Mouse (Mus musculus) limb, embryonic 11.5 days (tissue): ENCODE measurements around the gene Cyp4f17. TPM values are rescaled to one million over a fixed set of nuclear protein-coding genes. Genes with fewer than 3 reads are reported as not detected.
"Not testable (repeated sequence)": the region's sequence is repeated elsewhere in the genome, so short reads cannot be mapped to it uniquely, and the experiment has no call there.

Source experiments
- ATAC-seq: fragments of 200-750 bp; cut with Nextera tagmentation; 2 replicates; pipeline ENCODE4 v1.8.0; 2017; ENCODE audit warnings: low read depth; ENCODE audit not compliant: insufficient number of reproducible peaks, low FRiP score, low TSS enrichment
- DNase-seq: peaks from one replicate; pipeline ENCODE4 v3.0.0-alpha.2; 2015; ENCODE audit warnings: low spot score
- H3K27ac ChIP-seq: fragments of 300-500 bp; sonication (generic); replicated peaks from 2 replicates; pipeline ENCODE4 v1.5.1; 2014; ENCODE audit warnings: low read depth, mild to moderate bottlenecking, low read length
- H3K27me3 ChIP-seq: fragments of 300-500 bp; sonication (generic); 2 replicates; pipeline ENCODE4 v1.6.1; 2014; ENCODE audit warnings: mild to moderate bottlenecking, low read length, mixed read lengths; ENCODE audit not compliant: control insufficient read depth, insufficient read depth
- H3K36me3 ChIP-seq: fragments of 300-500 bp; sonication (generic); 2 replicates; pipeline ENCODE4 v1.6.1; 2014; ENCODE audit warnings: mild to moderate bottlenecking, low read length, moderate library complexity, mixed read lengths; ENCODE audit not compliant: control insufficient read depth, insufficient read depth
- H3K4me1 ChIP-seq: fragments of 300-500 bp; sonication (generic); 2 replicates; pipeline ENCODE4 v1.6.1; 2014; ENCODE audit warnings: low read length, mixed read lengths; ENCODE audit not compliant: control insufficient read depth, insufficient read depth
- H3K4me2 ChIP-seq: fragments of 300-500 bp; sonication (generic); 2 replicates; pipeline ENCODE4 v1.6.1; 2014; ENCODE audit warnings: low read depth, mild to moderate bottlenecking, moderate library complexity; ENCODE audit not compliant: severe bottlenecking
- H3K4me3 ChIP-seq: fragments of 300-500 bp; sonication (generic); 2 replicates; pipeline ENCODE4 v1.5.1; 2014; ENCODE audit warnings: low read depth, low read length
- H3K9ac ChIP-seq: fragments of 300-500 bp; sonication (generic); 2 replicates; pipeline ENCODE4 v1.6.1; 2014; ENCODE audit warnings: mild to moderate bottlenecking, low read length
- H3K9me3 ChIP-seq: fragments of 300-500 bp; sonication (generic); 2 replicates; pipeline ENCODE4 v1.6.1; 2016; ENCODE audit warnings: low read length; ENCODE audit not compliant: control insufficient read depth
- WGBS: fragments of 180-500 bp; shearing (Covaris S2); extraction: QIAGEN DNeasy Blood & Tissue Kit; methylation state at CpG from one replicate; pipeline ENCODE4 v1.1.7; 2014; 5-methylcytosine and 5-hydroxymethylcytosine counted together
- polyA plus RNA-seq: library from polyadenylated mRNA; unstranded; fragments of >200 nt; fragmentation: Nextera tagmentation; extraction: Ambion mirVana; gene quantifications from 2 replicates; pipeline ENCODE4 v1.2.1, GENCODE M21; 2014

Gene Cyp4f17
- polyA plus RNA-seq, 1 experiment from 2014 or later, result 7.9 TPM

DNA sequence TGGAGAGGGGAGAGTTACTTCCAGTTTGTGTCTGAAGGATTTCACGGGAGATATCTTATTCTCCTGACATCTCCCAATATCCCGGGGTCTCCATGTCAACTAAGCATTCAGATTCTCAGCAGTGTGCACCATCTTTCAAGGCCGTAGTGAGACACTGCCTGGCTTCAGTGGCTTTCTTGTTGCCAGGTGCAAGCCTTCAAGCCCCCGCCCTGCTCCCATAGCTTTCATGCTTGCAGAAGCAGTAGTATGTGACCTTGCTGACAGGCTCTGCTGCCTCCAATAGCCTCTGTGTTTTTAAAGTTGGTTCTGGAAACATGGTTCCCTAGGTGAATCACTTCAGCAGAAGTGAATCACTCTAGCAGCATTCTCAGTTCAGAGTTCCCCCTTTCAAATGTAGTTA, 26.5 kb downstream of the Cyp4f17 start:
- DNase-seq, H3K4me2 ChIP-seq, H3K27me3 ChIP-seq, H3K9me3 ChIP-seq, H3K36me3 ChIP-seq, H3K9ac ChIP-seq, H3K4me3 ChIP-seq, ATAC-seq, H3K4me1 ChIP-seq, H3K27ac ChIP-seq: not testable (repeated sequence)
- 77% methylated on average over 4 of the region's 4 CpGs for WGBS

DNA sequence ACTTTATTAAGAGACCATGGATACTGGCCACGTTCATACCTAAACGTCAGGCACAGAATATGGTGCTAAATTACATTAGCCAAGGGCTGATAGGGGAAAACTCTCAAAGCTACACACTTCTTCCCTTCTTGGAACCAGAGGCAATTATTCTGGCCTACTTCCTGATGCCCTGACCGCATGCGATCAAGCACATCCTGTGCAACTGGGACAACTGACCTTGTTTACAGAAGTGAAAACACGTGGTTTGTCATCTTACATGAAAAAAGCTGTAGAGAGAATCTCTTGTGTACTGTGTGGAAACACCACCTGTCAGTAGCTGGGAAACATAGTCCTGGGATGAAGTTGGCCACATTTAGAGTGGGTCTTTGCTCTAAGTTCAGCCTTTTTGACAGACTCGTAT, 28.2 kb downstream of the Cyp4f17 start:
- Histone ChIP-seq H3K27ac (no peak overlapping the region), H3K27me3 (no peaks in the 10 kb centered on the region), H3K4me2 (no peak overlapping the region), H3K36me3 (no peaks in the 10 kb centered on the region), H3K4me1 (peaks cover 5% of the 10 kb centered on the region; the same call in 1 of the 2 replicates), H3K9me3 (no peaks in the 10 kb centered on the region), H3K4me3 (no peak overlapping the region), H3K9ac (no peak overlapping the region)
- WGBS, result 81% methylated on average over 6 of the region's 6 CpGs
- ATAC-seq, result no peak
- DNase-seq, result no peak

DNA sequence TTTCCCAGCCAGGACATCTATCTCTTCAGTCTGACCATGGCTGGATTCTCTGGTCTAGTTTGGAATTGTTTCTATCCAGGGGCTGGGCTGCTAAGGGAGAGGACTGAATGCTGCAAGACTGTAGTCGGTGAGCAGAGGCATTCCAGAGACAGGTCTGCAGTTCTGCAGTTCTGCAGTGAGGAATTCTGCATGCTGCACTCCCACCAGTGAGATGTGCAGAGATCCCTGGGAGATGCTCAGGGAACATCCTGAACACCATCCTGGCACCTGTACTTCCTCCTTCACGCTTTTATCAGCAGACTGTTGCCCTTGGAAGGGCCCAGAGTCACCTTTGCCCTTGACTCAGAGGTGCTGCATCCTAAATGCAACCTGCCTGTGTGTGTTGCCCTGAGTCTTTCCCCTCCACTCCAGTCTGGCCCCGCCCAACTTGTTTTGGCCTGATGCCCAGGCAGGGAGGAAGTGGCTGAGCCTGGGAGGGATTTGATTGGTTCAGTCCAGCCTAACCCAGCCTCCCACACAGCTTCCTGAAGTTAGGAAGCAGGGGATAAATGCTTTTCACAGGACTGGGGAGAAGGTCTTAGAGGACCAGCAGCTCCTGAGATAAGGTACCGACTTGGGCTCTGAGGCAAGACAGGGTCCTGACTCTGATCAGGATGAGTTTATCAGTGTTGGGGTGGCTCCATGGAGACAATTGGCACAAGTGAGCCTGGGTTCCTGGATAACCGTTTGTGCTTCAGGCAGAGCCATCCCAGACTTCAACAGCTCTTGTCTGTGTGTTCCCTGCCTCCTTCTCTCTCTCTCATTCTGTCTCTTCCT, 30.4 kb downstream of the Cyp4f17 start, which contains the start of gene Cyp4f16:
TSS of gene Cyp4f16 (plus strand) at position 508 of the 816 bp plus-strand sequence.
- ATAC-seq, result peak; percentile 93
- not testable (repeated sequence) for H3K36me3 ChIP-seq, H3K27ac ChIP-seq, H3K9me3 ChIP-seq, H3K4me1 ChIP-seq, H3K27me3 ChIP-seq
- peak; percentile 87 for DNase-seq
- H3K4me2 ChIP-seq, result peak within 1 kb of the TSS; percentile 54
- peak within 1 kb of the TSS; percentile 56; the same call in 1 of the 2 replicates for H3K9ac ChIP-seq
- peak within 1 kb of the TSS; percentile 45 for H3K4me3 ChIP-seq
- 15% methylated on average over 5 of the region's 5 CpGs for WGBS

DNA sequence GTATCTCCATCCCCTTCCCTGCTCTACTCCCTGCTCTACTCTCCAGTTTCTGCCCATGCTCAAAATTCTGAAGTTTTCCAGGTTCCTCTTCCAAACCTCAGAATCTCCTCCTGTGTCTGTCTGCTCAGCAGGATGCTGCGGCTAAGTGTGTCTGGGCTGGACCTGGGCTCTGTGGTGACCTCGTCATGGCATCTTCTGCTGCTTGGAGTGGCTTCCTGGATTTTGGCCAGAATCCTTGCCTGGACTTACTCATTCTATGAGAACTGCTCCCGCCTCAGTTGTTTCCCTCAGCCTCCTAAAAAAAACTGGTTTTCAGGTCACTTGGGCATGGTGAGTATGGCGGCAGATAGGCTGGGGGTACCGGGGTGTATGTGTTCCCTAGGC, 31.0 kb downstream of the Cyp4f17 start:
- peak overlapping the region; percentile 45 for H3K4me3 ChIP-seq
- no peaks in the 10 kb centered on the region for H3K36me3 ChIP-seq
- H3K4me1 ChIP-seq, result peaks cover 5% of the 10 kb centered on the region; the same call in 1 of the 2 replicates
- H3K4me2 ChIP-seq, result peak overlapping the region; percentile 54
- ATAC-seq, result no peak
- H3K9ac ChIP-seq, result peak overlapping the region; percentile 56; the same call in 1 of the 2 replicates
- H3K27me3 ChIP-seq, result no peaks in the 10 kb centered on the region
- WGBS, result 67% methylated on average over 5 of the region's 5 CpGs
- no peaks in the 10 kb centered on the region for H3K9me3 ChIP-seq
- DNase-seq, result no peak
- H3K27ac ChIP-seq, result no peak overlapping the region

DNA sequence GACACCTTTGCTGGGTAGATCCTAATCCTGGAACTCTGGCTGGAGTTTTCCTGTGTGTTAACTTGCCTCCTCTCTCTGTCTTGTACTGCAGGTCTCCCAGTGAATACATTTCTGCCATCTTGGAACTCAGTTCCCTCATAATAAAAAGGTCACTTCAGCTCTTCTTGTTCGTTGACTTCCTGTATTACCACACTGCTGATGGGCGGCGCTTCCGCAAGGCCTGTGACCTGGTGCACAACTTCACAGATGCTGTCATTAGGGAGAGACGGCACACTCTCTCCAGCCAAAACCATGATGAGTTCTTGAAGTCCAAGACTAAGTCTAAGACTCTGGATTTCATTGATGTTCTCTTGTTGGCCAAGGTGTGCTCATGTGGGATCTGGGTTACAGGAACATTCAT, 38.9 kb downstream of the Cyp4f17 start:
- H3K36me3 ChIP-seq, H3K4me1 ChIP-seq, H3K9me3 ChIP-seq, H3K9ac ChIP-seq, H3K4me3 ChIP-seq, ATAC-seq, H3K27me3 ChIP-seq, H3K27ac ChIP-seq, DNase-seq, H3K4me2 ChIP-seq: not testable (repeated sequence)
- 94% methylated on average over 5 of the region's 5 CpGs for WGBS

DNA sequence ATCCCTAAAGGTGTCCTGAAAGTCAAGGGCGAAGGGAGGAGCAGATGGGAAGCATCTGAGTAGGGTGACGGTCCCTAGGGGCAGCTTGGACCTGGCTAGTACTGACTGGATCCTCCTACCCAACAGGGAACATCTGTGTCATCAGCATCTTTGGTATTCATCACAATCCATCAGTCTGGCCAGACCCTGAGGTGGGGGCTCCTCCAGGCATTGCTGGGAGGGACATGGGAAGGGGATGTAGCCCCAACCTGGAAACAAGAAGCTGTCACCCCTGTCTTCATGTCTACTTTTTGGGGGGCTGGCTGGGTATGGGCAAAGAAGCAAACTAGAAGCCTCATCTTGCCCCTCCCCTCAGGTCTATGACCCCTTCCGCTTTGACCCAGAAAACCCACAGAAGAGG, 44.5 kb downstream of the Cyp4f17 start:
- WGBS, result 89% methylated on average over 3 of the region's 3 CpGs
- not testable (repeated sequence) for H3K4me2 ChIP-seq, DNase-seq, ATAC-seq, H3K4me3 ChIP-seq, H3K27me3 ChIP-seq, H3K4me1 ChIP-seq, H3K9ac ChIP-seq, H3K27ac ChIP-seq, H3K9me3 ChIP-seq, H3K36me3 ChIP-seq

DNA sequence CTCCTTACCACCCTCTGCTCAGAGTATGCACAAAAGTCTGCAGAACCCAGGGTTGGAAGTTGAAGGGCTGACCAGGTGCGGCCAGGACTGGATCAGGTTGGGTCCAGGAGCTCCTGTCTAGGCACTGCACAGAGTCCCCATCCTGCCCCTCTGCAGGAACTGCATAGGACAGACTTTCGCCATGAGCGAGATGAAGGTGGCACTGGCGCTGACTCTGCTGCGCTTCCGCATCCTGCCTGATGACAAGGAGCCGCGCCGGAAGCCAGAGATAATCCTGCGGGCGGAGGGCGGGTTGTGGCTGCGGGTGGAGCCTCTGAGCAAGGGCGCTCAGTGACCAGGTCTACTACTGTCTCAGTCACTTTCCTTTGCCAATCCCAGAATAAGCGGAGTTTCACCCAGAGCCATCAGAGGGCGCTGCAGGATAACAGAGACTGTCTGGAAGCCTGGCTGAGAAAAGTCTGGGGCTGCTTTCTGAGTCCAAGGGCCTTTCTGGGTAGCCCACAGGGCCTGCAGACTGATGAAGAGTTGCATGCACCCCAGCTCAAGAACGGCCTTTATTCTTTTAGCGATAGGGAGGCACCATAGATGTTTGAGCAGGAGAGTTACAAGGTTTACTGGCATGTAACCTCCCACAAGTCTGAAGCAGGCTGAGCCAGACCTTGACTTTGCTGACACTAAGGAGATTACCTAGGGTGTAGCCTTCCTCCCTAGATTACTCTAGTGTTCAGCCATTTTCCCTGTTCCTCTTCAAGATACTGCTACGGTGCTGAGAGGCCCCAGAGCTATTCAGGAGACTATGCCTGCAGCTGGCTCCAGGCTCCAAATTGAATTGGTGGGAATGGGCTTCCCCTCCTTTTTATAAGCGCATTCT, 45.3 kb downstream of the Cyp4f17 start:
- Histone ChIP-seq H3K9ac (no peak overlapping the region), H3K36me3 (no peaks in the 10 kb centered on the region), H3K4me2 (peak overlapping the region; percentile 36; the same call in 1 of the 2 replicates), H3K27me3 (no peaks in the 10 kb centered on the region), H3K27ac (no peak overlapping the region), H3K4me3 (no peak overlapping the region), H3K4me1 (no peaks in the 10 kb centered on the region), H3K9me3 (no peaks in the 10 kb centered on the region)
- peak; percentile 83 for DNase-seq
- 14% methylated on average over 20 of the region's 20 CpGs for WGBS
- ATAC-seq, result 0 out of 2 replicates have a peak, but pooled peaks have one; percentile 44

DNA sequence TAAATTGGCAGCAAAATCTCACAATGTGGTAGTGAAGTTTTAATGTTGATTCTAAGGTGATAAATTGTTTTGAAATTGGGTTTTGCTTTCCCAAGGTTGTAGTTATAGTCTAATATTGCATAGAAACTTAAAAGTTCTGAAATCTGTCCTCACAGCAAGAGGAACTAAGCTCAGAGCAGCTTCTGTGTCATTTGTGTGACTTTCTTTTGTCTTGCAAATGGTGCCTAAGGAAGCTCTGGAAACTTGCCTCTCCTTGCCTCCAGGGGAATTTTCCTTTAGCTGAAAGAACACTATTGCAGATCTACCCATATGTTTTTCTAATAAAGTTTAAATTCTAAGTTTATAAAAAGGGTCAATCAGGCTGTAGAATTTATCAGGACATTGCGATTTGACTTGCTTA, 47.2 kb downstream of the Cyp4f17 start:
- not testable (repeated sequence) for H3K9ac ChIP-seq, H3K27me3 ChIP-seq, ATAC-seq, H3K4me2 ChIP-seq, H3K36me3 ChIP-seq, H3K4me1 ChIP-seq, H3K9me3 ChIP-seq, H3K4me3 ChIP-seq, DNase-seq, H3K27ac ChIP-seq
- 57% methylated on average over 1 of the region's 1 CpGs for WGBS
